Mouse (Mus musculus) testis, adult 2 months (tissue): ENCODE data around the gene Rhox3g.
"Not testable (repeated sequence)": the region's sequence is repeated elsewhere in the genome, so short reads cannot be mapped to it uniquely, and the experiment has no call there.

Source experiments
- CTCF ChIP-seq: fragments of 200-500 bp; IDR thresholded peaks from 2 replicates; pipeline ENCODE4 v1.5.1; 2012; ENCODE audit warnings: low read depth, mild to moderate bottlenecking, inconsistent platforms, low read length, moderate library complexity; ENCODE audit not compliant: control insufficient read depth, insufficient read depth, insufficient replicate concordance
- POLR2A ChIP-seq: fragments of 200-500 bp; IDR thresholded peaks from 2 replicates; pipeline ENCODE4 v1.6.1; 2012; ENCODE audit warnings: low read depth, mild to moderate bottlenecking, inconsistent platforms, low read length, moderate library complexity; ENCODE audit not compliant: control insufficient read depth

GRCm38 (mm10) chrX:37668664-37669063 lies 40.3 kb upstream of the Rhox3g start, which contains the start of gene Rhox3h:
- TF ChIP-seq POLR2A, CTCF: not testable (repeated sequence)
